Mouse (Mus musculus) yolk sac, embryonic 10.5 days (tissue): ENCODE data around the gene Pfkl.
A peak's percentile ranks its signal among the peaks of the same experiment; 100 is the strongest.
"Not testable (repeated sequence)": the region's sequence is repeated elsewhere in the genome, so short reads cannot be mapped to it uniquely, and the experiment has no call there.

Experiments used
- DNase-seq: peaks from one replicate; pipeline ENCODE4 v3.0.0-alpha.2; 2017; ENCODE audit warnings: low spot score

Gene Pfkl

DNA sequence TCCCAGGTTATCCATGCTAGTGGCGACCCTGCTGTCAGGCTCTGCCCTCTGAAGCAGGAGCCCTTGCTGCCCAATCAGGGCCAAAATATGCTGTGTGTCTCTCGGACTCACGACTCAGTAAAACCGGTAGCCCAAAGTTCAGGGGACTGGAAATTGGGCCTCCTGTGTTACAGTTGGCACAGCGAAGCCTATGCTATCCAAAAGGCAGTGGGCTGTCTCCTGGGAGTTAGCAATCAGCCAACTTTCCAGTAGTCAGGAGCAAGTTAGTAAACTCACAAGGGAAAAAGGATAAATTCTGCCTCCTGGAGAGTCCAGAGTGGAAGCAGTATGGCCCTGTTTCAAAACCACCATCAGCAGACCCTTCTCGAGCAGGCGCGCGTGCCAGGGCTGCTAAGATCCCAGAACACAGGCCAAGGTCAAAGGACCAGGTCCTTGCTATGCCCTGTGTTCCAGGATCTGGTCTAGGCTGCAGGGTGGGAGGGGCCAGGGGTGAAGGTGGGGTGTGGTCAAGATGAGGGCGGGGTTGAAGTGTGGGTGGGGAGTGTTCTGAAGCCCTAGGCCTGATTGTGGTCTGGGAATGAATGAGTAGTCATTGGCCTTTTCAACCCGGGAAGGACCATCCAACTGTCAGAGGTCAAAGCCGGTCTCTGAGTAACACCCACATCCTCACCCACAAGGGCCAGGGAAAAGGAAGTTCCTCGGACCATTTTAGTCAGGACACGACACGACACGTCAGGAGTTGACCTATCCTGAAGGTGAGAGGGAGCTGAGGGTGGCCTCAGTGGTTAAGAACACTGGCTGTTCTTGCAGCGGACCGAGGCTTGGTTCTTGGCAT is 3.0 kb upstream of the Pfkl start:
- DNase-seq = no peak

- not testable (repeated sequence) for DNase-seq
Observed at GRCm38 (mm10) chr10:78011116-78011515, 1.2 kb upstream of the Pfkl start.

GRCm38 (mm10) chr10:78010335-78010734 is 452 bp upstream of the Pfkl start:
- no peak for DNase-seq

GRCm38 (mm10) chr10:78009184-78009944 is 519 bp downstream of the Pfkl start:
- peak; percentile 98 for DNase-seq

GRCm38 (mm10) chr10:78008169-78008568 is 1.7 kb downstream of the Pfkl start:
- DNase-seq = no peak

DNA sequence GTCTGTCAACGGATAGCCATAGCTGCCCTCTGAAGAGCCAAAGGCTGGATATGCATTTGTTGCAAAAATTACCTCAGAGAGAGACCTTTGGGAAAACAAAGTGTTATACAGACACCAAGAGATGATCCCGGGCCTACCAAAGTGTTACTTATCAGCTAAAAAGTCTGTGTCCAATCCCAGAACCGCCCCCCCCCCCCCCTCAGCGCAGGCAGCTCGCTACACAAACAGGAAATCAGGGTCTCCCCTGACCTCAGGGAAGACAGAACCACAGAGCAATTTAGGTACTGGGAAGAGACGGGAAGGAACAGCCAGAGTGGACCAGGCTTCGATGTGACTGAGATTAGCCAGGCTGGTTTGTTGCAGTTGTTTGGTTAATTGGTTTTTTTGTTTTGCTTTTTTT is 2.7 kb downstream of the Pfkl start:
- DNase-seq = no peak

GRCm38 (mm10) chr10:78005791-78006438 is 4.0 kb downstream of the Pfkl start:
- DNase-seq = no peak

DNA sequence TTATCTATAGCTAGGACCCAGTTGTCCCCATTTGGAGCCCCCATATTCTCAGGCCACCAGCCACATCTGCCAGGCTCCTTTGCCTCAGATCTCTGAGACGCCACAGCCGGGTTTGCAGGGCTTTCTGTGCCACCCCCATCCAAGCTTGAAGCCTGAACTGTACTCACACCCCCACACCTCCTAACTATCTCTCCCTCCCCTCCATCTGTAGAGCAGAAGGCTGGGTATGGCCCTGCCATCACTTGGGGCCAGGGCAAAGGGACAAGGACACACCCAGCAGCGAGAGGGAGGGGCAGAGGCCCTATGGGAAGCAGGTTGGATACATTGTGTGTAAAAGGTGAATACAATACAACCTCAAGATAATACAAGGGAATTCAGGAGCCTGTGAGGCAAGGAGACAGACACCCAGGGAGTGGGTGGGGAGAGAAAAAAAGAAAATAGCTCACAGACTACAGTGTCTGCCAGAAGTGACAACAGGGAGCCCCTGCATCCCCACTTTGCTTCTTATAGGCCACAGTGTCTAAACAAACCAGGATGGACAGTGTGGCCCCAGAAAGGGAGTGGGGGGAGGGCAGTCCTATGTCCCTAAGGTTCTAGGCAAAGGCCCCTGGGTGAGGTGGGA is 5.3 kb downstream of the Pfkl start:
- DNase-seq = no peak

GRCm38 (mm10) chr10:78002316-78002715 is 7.6 kb downstream of the Pfkl start:
- DNase-seq = no peak

DNA sequence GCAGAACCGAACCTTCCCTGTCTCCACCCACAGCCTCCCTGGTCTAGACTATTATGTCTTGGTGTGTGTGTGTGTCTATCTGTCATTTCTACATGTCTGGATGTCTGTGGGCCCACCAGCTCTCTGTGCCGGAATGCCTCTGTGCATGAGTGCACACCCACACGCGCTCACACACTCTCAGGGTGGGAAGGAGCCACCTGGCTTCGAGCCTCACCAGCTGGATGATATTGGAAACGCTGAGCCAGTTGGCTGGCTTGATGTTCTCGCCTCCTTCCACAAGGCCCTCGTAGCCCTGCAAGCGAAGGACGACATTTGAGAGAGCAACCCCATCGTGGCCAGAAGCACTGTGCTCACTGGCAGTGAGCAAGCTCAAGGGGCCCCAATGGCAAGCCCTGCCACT is 8.1 kb downstream of the Pfkl start:
- DNase-seq = no peak

DNA sequence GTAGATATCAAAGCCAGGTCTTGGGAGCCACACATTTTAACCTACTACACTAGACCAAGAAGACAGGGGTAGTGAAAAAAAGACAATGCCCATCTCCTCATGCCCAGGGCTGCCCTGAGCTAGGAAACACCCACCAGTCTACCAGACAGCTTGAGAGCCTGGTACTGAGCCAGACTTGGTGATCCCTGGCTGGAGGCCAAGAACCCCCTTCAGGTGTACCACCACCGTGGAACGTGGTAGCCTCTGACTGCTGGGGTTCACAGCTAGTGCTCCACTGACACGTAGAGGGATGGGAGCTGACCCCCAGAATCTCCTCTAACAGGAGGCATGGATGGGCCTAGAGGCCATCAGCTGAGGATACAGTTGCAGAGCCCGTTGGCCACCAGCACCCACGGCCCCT is 9.7 kb downstream of the Pfkl start:
- no peak for DNase-seq

DNA sequence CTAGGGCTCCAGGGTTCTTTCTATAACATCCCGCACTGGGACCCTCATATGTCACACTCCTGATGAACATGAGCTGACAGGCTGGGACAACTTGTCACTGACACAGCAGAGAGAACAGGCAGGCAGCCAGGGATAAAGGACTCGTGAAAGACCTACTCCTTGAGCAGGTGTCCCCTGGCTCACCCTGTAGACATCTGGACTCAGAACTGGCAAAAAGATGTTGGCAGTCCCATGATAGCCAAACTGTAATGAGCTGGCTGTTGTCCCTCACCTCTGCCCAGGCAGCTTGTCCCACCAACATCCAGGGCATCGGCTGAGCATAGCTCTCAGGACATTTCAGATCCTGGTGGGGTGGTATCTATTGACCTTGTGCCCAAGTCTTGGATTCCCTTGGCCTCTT is 14.2 kb downstream of the Pfkl start:
- no peak for DNase-seq

DNA sequence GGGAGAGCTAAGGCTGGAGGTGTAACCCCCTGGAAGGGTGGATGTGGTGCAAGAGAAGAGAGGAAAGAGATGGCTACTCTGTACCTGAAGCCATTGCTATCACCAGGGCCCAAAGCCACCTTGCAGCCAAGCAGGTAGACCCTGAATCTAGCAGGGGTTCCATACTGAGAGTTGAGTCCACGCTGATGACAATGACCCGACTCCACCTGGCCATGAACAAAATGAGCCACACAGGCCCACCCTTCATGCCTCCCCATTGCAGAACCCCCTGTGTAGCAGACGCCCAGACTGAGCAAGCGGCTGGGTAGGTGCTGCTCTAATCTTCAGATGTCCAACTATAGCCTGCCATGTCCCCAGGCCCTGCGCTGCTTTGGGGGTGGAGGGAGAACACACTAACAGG is 24.1 kb downstream of the Pfkl start:
- DNase-seq = no peak

- DNase-seq = peak; percentile 59
Observed at GRCm38 (mm10) chr10:77984660-77985059, 25.2 kb downstream of the Pfkl start.

GRCm38 (mm10) chr10:77978351-77979350 is 31.2 kb downstream of the Pfkl start, which contains the start of gene 1810043G02Rik:
Gene 1810043G02Rik (plus strand): TSS chr10:77978524.
- DNase-seq = peak; percentile 97

- DNase-seq = no peak
Observed at GRCm38 (mm10) chr10:77976458-77977150, 33.3 kb downstream of the Pfkl start.

- DNase-seq = no peak
Observed at GRCm38 (mm10) chr10:77975653-77976052, 34.2 kb downstream of the Pfkl start.

DNA sequence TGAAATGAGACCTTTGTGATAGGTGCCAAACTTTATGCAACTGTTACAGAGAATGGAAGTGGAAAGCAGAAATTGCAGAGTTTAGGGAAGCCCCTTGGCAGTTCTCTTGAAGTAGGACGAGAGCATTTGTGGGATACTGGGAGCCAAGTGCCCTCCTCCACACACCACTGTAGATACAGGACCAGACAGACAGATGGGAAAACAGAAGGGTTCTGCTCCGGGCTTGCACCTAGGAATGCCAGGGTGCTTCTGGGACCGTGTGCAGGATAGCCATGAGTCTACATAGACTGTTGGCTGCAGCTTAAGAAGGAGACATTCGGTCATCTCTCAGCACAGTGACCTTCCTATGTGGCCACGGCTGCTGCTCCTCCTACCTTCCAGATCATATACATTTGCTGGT is 35.1 kb downstream of the Pfkl start:
- DNase-seq = no peak

DNA sequence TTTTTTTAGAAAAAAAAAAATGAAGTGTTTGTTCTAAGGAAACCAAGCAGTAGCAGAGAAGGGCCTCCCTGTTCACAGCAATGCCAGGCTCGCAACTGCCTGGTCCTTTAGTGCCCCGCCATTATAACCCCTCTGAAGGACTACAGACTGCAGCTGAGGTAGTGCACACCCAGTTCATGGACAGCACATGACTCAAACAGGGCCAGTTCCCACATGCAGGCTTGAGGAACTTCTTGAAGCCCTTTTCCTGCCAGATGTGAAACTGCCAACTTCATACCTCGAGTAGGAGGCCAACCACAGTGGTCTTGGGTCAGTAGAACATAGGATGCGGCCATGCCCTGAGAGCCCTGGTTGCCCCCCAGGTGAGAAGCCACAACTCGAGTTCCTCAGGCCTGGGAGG is 35.6 kb downstream of the Pfkl start:
- no peak for DNase-seq
